Mouse (Mus musculus) testis, adult 2 months (tissue): Measurements from ENCODE around the gene Apobec1.

Source experiments
- CTCF ChIP-seq: fragments of 200-500 bp; IDR thresholded peaks from 2 replicates; pipeline ENCODE4 v1.5.1; 2012; ENCODE audit warnings: low read depth, mild to moderate bottlenecking, inconsistent platforms, low read length, moderate library complexity; ENCODE audit not compliant: control insufficient read depth, insufficient read depth, insufficient replicate concordance
- POLR2A ChIP-seq: fragments of 200-500 bp; IDR thresholded peaks from 2 replicates; pipeline ENCODE4 v1.6.1; 2012; ENCODE audit warnings: low read depth, mild to moderate bottlenecking, inconsistent platforms, low read length, moderate library complexity; ENCODE audit not compliant: control insufficient read depth

DNA sequence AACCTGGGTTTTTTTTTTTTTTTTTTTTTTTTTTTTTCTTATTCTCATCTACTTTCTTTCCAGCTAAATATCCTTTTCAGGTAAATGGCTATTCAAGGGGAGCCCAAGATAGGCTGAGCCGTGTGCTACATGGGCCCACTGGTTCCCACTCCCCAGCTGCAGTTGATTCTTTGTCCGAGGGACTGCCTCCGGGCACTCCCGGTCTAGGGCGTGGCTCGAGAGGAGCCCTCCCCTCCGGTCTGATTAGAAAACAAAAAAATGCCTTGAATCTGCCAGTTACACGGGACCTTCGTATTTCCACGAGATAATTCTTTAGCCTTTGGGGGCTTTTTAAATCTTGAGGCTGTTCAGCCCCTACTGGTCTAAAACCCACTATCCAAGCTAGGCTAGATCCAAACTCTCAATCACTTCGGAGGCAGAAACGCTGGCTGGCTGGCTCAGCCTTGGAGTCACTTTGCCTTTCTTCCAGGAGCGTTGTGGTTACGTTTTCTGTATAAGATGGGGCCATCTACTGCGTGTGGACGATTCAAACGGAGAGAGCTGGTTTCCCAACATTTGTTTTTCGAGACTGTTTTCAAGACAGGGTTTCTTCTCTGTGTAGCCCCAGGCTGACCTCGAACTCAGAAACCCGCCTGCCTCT is 25.3 kb upstream of the Apobec1 start:
- TF ChIP-seq CTCF (no peak), POLR2A (no peak)
